Mouse (Mus musculus): ENCODE measurements around the gene Smc1b.

DNA sequence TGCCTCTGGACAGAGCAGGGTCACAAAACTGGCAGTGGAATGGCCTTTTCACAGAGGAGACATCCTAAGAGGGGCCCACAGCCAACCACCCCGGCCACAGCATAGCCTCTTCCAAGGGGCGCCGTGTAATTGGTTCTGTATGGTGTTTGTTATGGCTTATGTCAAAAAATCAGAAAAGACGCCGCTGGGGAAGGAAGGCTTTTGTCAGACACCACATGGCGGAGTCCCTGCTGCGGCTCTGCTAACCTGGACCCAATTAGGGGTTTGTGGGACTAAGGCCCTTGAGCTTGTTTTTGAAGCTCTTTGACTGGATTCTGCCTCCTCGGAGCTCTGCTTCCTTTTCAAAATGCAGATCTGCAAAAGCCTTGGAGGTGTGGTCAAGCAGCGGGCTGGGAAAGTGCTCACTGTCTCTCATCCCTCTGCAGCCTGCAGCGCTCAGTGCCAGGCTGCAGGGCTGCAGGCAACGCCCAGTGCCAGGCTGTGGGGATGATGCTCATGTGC is 34.7 kb upstream of the Smc1b start:
- TF ChIP-seq CTCF (IDR thresholded peaks at IDR 0.05; ENCODE audit: control insufficient read depth, insufficient read depth, insufficient read length), result no peak
- no peak for TF ChIP-seq CEBPB (IDR thresholded peaks at IDR 0.05; ENCODE audit: low read depth)
- TF ChIP-seq USF1 (IDR thresholded peaks at IDR 0.05; ENCODE audit: low read depth), result no peak
- TF ChIP-seq MYOD1 (IDR thresholded peaks at IDR 0.05; ENCODE audit: control insufficient read depth, insufficient read length, low read depth), result no peak

All from C2C12 (cell line).